13 mouse cellular contexts compared by ENCODE assay signal in the genomic region with DNA sequence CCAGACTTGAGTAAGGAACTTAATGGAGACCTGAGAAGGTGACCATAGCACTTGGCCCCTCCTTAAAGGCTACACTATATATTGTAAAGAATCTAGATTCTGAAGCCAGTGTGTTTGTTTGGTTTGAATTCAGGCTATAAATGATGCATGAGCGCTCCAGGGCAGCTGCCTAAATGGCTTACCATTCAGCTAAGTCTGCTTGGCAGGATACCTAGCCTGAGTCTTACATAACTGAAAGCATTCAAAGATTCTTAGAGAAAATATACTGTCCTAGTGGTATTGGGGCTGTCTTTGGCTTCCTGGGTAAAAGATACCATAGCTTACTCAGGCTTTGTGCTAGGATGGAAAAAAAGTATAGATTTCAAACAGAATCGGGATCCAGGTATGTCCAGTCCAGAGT.
"Had no signal": no experiment of that assay in that cellular context is flagged by ENCODE, and none has a peak within 500 bp of the region (broad histone marks: within the 10 kb centered on the region; RNA-seq: fewer than 3 reads in every experiment).

No protein-coding gene starts in this region.

- H3K9me3 ChIP-seq: limb, embryonic 13.5 days; liver, embryonic 15.5 days; midbrain, embryonic 13.5 days; neural tube, embryonic 12.5 days had no signal

- H3K4me2 ChIP-seq: limb, embryonic 13.5 days; liver, embryonic 11.5 days; liver, embryonic 15.5 days; midbrain, embryonic 13.5 days; neural tube, embryonic 12.5 days had no signal

- H3K36me3 ChIP-seq: limb, embryonic 13.5 days; liver, embryonic 15.5 days; midbrain, embryonic 13.5 days; neural tube, embryonic 12.5 days had no signal

- ATAC-seq: lung, postnatal 0 days had no signal

- H3K4me3 ChIP-seq: layer of hippocampus, adult 2 months; limb, embryonic 13.5 days; liver, embryonic 15.5 days; midbrain, embryonic 13.5 days; myocyte; neural tube, embryonic 12.5 days had no signal

- H3K4me1 ChIP-seq: liver, embryonic 15.5 days; midbrain, embryonic 13.5 days; neural tube, embryonic 12.5 days had no signal

- H3K9ac ChIP-seq: limb, embryonic 13.5 days; liver, embryonic 15.5 days; midbrain, embryonic 13.5 days; neural tube, embryonic 12.5 days had no signal

- H3K27me3 ChIP-seq: limb, embryonic 13.5 days; liver, embryonic 15.5 days; midbrain, embryonic 13.5 days; neural tube, embryonic 12.5 days had no signal

- DNase-seq: lung, adult 2 months; lung, postnatal 36 days; thymus, postnatal 4 days had no signal

- H3K27ac ChIP-seq: kidney, postnatal 0 days; layer of hippocampus, adult 2 months; limb, embryonic 13.5 days; liver, embryonic 15.5 days; midbrain, embryonic 13.5 days; neural tube, embryonic 12.5 days; stomach, postnatal 0 days had no signal
